Mouse (Mus musculus) olfactory bulb, adult 2 months (tissue): Measurements from ENCODE around the gene Tff3. TPM values are rescaled to one million over a fixed set of nuclear protein-coding genes. Genes with fewer than 3 reads are reported as not detected.

Experiments
- H3K27ac ChIP-seq: fragments of 200-500 bp; 2 replicates; pipeline ENCODE4 v1.5.1; 2012; ENCODE audit warnings: low read depth, low read length; ENCODE audit not compliant: insufficient read depth
- H3K4me1 ChIP-seq: fragments of 200-500 bp; 2 replicates; pipeline ENCODE4 v1.6.1; 2012; ENCODE audit warnings: low read length; ENCODE audit not compliant: control insufficient read depth, insufficient read depth
- H3K4me3 ChIP-seq: fragments of 200-500 bp; 2 replicates; pipeline ENCODE4 v1.5.1; 2012; ENCODE audit warnings: mild to moderate bottlenecking, low read depth, low read length, moderate library complexity; ENCODE audit not compliant: insufficient read depth
- CTCF ChIP-seq: fragments of 200-500 bp; IDR thresholded peaks from 2 replicates; pipeline ENCODE4 v1.5.1; 2012; ENCODE audit warnings: low read depth, mild to moderate bottlenecking, low read length, moderate library complexity; ENCODE audit not compliant: insufficient read depth
- POLR2A ChIP-seq: fragments of 200-500 bp; IDR thresholded peaks from 2 replicates; pipeline ENCODE4 v1.6.1; 2012; ENCODE audit warnings: mild to moderate bottlenecking, low read depth, low read length, moderate library complexity; ENCODE audit not compliant: insufficient read depth
- WGBS: fragments of 180-500 bp; shearing (Covaris S2); methylation state at CpG from one replicate; pipeline ENCODE4 v1.1.7; 2018; 5-methylcytosine and 5-hydroxymethylcytosine counted together
- polyA plus RNA-seq: library from polyadenylated mRNA; stranded (reverse); fragments of >200 nt; gene quantifications from 2 replicates; pipeline ENCODE4 v1.2.4, GENCODE M21; 2012; ENCODE audit warnings: low replicate concordance; ENCODE audit not compliant: missing spikeins, insufficient read depth, insufficient read length

The Tff3 gene
- polyA plus RNA-seq, 1 experiment = not detected

- 75% methylated on average over 8 of the region's 8 CpGs for WGBS
- H3K27ac ChIP-seq = no peak overlapping the region
- no peak overlapping the region for H3K4me3 ChIP-seq
- no peak for TF ChIP-seq CTCF
- no peak for TF ChIP-seq POLR2A
- peaks cover 20% of the 10 kb centered on the region for H3K4me1 ChIP-seq
Observed at GRCm38 (mm10) chr17:31103823-31104222, 25.6 kb downstream of the Tff3 start.

GRCm38 (mm10) chr17:31103007-31103570 is 26.4 kb downstream of the Tff3 start:
- H3K4me3 ChIP-seq = no peak overlapping the region
- TF ChIP-seq CTCF (no peak), POLR2A (no peak)
- H3K27ac ChIP-seq = no peak overlapping the region
- 84% methylated on average over 8 of the region's 8 CpGs for WGBS
- peaks cover 23% of the 10 kb centered on the region for H3K4me1 ChIP-seq

DNA sequence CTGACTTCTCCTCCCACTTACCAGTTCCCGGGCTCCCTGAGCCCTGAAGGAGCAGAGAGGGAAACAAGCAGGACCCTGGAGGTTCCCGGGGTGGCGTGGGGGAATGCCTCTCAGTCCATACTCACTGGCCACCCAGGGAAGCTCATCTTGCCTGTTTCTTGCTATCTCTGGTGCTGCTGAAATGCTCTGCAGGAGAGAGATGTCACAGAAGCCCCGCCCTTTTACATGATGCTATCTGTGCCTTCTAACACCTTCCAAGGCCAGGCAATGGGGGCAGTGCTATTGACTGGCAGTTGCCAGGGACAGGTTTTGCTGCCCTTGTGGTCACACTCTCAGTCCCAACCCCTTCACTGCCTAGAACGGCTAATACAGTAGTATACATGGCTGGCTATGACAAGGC is 30.7 kb downstream of the Tff3 start:
- WGBS = 61% methylated on average over 5 of the region's 5 CpGs
- H3K27ac ChIP-seq = peak overlapping the region; percentile 92

DNA sequence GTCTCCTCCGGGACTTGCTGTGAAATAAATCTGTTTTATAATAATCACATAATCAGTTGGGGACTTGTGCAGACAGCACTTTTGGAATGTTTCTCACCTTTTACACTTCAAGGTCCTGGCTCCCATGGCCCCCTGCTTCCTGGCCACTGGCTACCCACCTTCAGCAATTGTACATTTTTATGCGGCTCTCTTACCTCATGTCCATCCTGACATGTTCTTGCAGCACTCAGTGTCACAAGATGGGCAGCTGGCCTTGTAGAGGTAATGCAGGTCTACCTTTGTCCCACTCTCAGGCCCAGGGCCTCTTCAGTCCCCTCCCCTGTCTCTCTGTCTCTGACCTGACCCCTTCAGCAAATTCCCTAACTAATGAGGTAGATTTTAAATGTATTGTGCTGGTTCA is 32.6 kb downstream of the Tff3 start:
- TF ChIP-seq POLR2A (no peak), CTCF (no peak)
- Histone ChIP-seq H3K4me1 (peaks cover 29% of the 10 kb centered on the region), H3K4me3 (no peak overlapping the region), H3K27ac (no peak overlapping the region)
- 97% methylated on average over 2 of the region's 2 CpGs for WGBS

More for the DNA sequence above, 30.7 kb downstream of the Tff3 start:
- peaks cover 29% of the 10 kb centered on the region for H3K4me1 ChIP-seq
- TF ChIP-seq CTCF (no peak), POLR2A (0 out of 2 replicates have a peak, but pooled peaks have one; percentile 12)
- H3K4me3 ChIP-seq = no peak overlapping the region

DNA sequence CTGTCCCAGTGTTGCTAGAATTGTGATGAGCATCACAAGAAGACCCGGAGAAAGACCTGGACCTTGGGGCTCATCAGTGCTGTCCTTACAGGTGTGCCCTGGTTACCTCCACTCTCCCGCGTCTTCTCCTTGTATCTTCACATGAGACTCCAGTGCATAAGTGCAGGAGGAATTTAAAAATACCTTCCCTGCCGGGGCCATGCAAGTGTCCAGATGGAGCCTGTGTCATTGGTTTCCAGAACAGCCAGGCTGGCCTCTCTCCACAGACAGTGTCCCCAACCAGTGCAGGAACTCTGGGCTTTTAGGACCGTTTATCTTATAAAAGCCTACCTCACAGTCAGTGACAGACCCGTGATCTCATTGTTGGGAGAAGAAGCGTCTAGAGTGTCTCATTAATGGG is 33.9 kb downstream of the Tff3 start:
- peaks cover 36% of the 10 kb centered on the region for H3K4me1 ChIP-seq
- H3K4me3 ChIP-seq = no peak overlapping the region
- no peak overlapping the region for H3K27ac ChIP-seq
- TF ChIP-seq CTCF = no peak
- no peak for TF ChIP-seq POLR2A
- 70% methylated on average over 7 of the region's 7 CpGs for WGBS

- 54% methylated on average over 5 of the region's 5 CpGs for whole genome bisulfite sequencing
- Histone ChIP-seq H3K4me3 (no peak overlapping the region), H3K4me1 (peaks cover 40% of the 10 kb centered on the region), H3K27ac (no peak overlapping the region)
- TF ChIP-seq POLR2A (no peak), CTCF (no peak)
Observed at GRCm38 (mm10) chr17:31094781-31095180, 34.7 kb downstream of the Tff3 start.

DNA sequence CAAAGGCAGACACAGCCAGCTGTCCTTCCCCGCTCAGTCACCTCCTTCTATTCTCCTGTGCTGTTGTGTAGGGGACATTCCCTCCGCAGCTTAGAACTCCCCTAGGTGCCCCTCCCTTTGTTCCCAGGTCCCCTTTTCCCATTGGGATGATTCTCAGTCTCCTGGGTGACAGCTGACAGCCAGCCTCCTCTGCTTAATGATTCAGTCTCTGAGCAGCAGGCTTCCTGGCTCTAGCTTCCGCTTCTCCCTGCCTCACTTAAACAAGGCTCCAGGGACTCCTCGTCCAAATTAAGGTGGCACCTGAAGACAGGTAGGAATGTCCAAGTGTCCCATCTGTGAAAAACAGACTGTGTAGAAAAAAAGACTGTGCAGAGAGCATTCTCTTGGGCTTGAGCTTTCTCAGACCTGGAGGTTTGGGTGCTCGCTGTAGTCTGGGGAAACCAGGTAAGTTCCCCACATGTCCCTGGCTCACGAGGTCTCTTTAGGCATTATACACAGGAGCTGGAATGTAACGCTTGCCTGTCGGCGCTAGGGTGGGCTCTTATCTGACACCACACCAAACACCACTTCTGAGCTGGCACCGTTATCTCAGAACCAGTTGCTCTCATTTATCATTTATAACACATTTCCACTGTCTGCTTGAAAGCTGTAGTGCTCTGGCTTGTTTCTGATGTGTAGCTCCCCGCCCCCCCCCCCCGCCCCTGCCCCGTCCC is 38.3 kb downstream of the Tff3 start:
- Histone ChIP-seq H3K27ac (no peak overlapping the region), H3K4me1 (peaks cover 42% of the 10 kb centered on the region), H3K4me3 (no peak overlapping the region)
- 68% methylated on average over 13 of the region's 13 CpGs for WGBS
- TF ChIP-seq POLR2A = no peak
- TF ChIP-seq CTCF = no peak

DNA sequence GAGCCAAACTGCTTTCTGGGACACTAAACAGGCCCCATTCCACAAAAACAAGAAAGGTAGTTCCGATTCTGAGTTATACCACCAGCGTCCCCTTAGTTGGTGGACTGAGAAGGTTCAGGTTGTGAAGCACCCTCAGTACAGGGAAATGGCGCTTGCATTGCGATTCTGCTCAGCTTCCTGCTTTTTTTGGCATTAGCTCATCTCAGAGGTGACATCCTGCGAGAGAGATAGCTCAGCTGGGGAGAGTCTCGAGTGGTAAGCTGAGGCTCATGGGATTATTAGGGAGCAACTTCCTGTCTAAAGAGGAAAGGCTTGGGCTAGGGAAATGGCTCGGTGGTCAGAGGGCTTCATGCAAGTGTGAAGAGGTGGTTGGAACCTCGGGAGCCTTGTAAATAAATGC is 39.6 kb downstream of the Tff3 start:
- TF ChIP-seq CTCF = no peak
- TF ChIP-seq POLR2A = no peak
- peaks cover 44% of the 10 kb centered on the region for H3K4me1 ChIP-seq
- 73% methylated on average over 8 of the region's 8 CpGs for WGBS
- no peak overlapping the region for H3K27ac ChIP-seq
- H3K4me3 ChIP-seq = no peak overlapping the region

- Histone ChIP-seq H3K4me1 (peaks cover 39% of the 10 kb centered on the region), H3K4me3 (no peak overlapping the region), H3K27ac (no peak overlapping the region)
- 77% methylated on average over 5 of the region's 5 CpGs for WGBS
- TF ChIP-seq POLR2A = no peak
- no peak for TF ChIP-seq CTCF
Observed at GRCm38 (mm10) chr17:31088711-31089110, 40.7 kb downstream of the Tff3 start.

DNA sequence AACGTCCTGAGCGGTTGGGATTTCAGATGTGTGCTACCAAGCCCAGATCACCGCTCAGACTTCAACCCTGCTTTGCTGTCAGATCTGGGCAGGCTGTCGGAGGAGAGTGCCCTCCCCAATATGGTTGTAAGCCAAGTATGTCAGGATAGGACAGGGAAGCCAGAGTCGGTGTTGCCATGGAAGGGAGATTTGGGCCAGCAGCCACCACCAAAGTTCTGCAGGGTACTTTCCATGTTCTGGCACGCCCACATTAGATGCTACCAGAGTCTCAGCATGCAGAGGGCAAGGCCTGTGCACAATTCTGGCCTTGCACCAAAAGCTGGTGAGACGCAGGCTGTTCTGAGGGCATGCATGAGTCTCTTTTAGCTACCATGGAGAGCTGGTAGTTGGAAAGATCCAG is 43.2 kb downstream of the Tff3 start:
- H3K4me3 ChIP-seq = no peak overlapping the region
- H3K4me1 ChIP-seq = peaks cover 38% of the 10 kb centered on the region
- WGBS = 70% methylated on average over 7 of the region's 7 CpGs
- TF ChIP-seq POLR2A (no peak), CTCF (no peak)
- no peak overlapping the region for H3K27ac ChIP-seq
